Mouse (Mus musculus): Measurements from ENCODE around the gene Map4k5.

- TF ChIP-seq POLR2A (IDR thresholded peaks at IDR 0.05; ENCODE audit: control insufficient read depth, low read depth, low read length), result no peak
- no peak for TF ChIP-seq CTCF (IDR thresholded peaks at IDR 0.05; ENCODE audit: control insufficient read depth, insufficient read depth, insufficient replicate concordance, low read depth, low read length)
These were observed 37.2 kb downstream of the Map4k5 start for GRCm38 (mm10) chr12:69855641-69856300.
